Mouse (Mus musculus): ENCODE measurements at regions not wholly inside any gene's neighbourhood (a gene's known extent, or its start where the extent isn't known, plus 50 kb on each side); places are given as distances from the start of the nearest gene placed in this dataset.

- Histone ChIP-seq H3K4me3 (ENCODE audit: low read depth, low read length) (no peak overlapping the region), H3K9me3 (replicated peaks) (peaks cover 69% of the 10 kb centered on the region), H3K4me1 (ENCODE audit: insufficient read depth, low read depth, low read length) (no peaks in the 10 kb centered on the region), H3K27me3 (ENCODE audit: insufficient read depth, low read length) (no peaks in the 10 kb centered on the region), H3K36me3 (replicated peaks) (no peaks in the 10 kb centered on the region)
- no peak for TF ChIP-seq TAL1 (conservative IDR thresholded peaks at IDR 0.05; ENCODE audit: low read depth, low read length)
- TF ChIP-seq POLR2AphosphoS5 (IDR thresholded peaks at IDR 0.05; ENCODE audit: insufficient replicate concordance, low read depth, low read length): no peak
- TF ChIP-seq GATA2 (IDR thresholded peaks at IDR 0.05; ENCODE audit: borderline replicate concordance, low read depth, low read length): no peak
- TF ChIP-seq GATA1 (IDR thresholded peaks at IDR 0.05; ENCODE audit: borderline replicate concordance, low read length): no peak
- TF ChIP-seq CTCF (IDR thresholded peaks at IDR 0.05; ENCODE audit: low read depth, low read length): no peak
- DNase-seq (ENCODE audit: low spot score) (no peak), ATAC-seq (ENCODE audit: extremely low read depth, insufficient number of reproducible peaks, low FRiP score, poor library complexity, severe bottlenecking) (no peak)
These were observed 58.2 kb upstream of the Dock1 start for GRCm38 (mm10) chr7:134612175-134612633.

DNA sequence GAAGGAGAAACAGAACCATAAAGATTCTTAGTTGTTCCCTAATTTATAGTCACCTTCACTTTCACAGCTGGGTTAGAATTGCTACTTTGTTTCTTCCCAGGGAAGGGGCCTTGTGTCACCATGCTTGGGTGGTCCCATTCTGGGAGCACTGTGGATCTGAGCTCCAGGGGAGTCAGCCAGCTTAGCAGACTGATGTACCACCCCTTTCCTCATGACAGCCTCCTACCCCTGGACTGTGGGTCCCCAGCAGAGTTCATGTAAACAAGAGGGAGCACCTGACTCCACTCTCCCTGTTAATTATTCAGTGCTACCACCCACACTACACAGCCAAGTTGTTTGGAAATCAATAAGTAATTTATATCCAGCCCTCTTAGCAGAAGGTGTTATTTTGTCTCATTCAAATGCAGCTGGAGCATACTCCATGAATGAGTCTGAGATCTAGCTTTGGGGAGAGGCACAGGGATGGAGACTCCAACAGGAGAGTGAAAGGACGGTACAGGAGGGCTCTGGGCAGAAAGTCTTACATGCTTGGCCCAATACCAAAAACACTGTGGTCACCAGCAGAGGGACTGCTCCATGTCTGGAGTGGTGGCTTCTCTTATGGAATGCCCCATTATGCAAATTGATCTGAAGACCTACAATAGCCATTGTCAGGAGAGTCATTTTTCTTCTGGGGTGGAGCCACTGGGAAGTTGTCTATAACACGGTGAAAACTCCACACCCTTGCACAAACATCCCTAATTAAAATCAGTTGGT lies 51.1 kb upstream of the Dock1 start:
- Histone ChIP-seq H3K36me3 (replicated peaks) (no peaks in the 10 kb centered on the region), H3K4me3 (ENCODE audit: low read depth, low read length) (no peak overlapping the region), H3K27me3 (ENCODE audit: insufficient read depth, low read length) (no peaks in the 10 kb centered on the region), H3K4me1 (ENCODE audit: insufficient read depth, low read depth, low read length) (no peaks in the 10 kb centered on the region), H3K9me3 (replicated peaks) (peaks cover 52% of the 10 kb centered on the region)
- no peak for ATAC-seq (ENCODE audit: extremely low read depth, insufficient number of reproducible peaks, low FRiP score, poor library complexity, severe bottlenecking)
- DNase-seq (ENCODE audit: low spot score): no peak
- TF ChIP-seq GATA2 (IDR thresholded peaks at IDR 0.05; ENCODE audit: borderline replicate concordance, low read depth, low read length): no peak
- TF ChIP-seq CTCF (IDR thresholded peaks at IDR 0.05; ENCODE audit: low read depth, low read length): no peak

GRCm38 (mm10) chr7:134620006-134620405 lies 50.4 kb upstream of the Dock1 start:
- ATAC-seq (ENCODE audit: extremely low read depth, insufficient number of reproducible peaks, low FRiP score, poor library complexity, severe bottlenecking) (no peak), DNase-seq (ENCODE audit: low spot score) (no peak)
- no peaks in the 10 kb centered on the region for H3K4me1 ChIP-seq (ENCODE audit: insufficient read depth, low read depth, low read length)
- H3K4me3 ChIP-seq (ENCODE audit: low read depth, low read length): no peak overlapping the region
- TF ChIP-seq GATA2 (IDR thresholded peaks at IDR 0.05; ENCODE audit: borderline replicate concordance, low read depth, low read length) (no peak), CTCF (IDR thresholded peaks at IDR 0.05; ENCODE audit: low read depth, low read length) (no peak), POLR2AphosphoS5 (IDR thresholded peaks at IDR 0.05; ENCODE audit: insufficient replicate concordance, low read depth, low read length) (no peak), TAL1 (conservative IDR thresholded peaks at IDR 0.05; ENCODE audit: low read depth, low read length) (no peak), GATA1 (IDR thresholded peaks at IDR 0.05; ENCODE audit: borderline replicate concordance, low read length) (no peak)
- no peaks in the 10 kb centered on the region for H3K36me3 ChIP-seq (replicated peaks)
- H3K9me3 ChIP-seq (replicated peaks): peaks cover 49% of the 10 kb centered on the region
- no peaks in the 10 kb centered on the region for H3K27me3 ChIP-seq (ENCODE audit: insufficient read depth, low read length)

Data from G1E (cell line).